Mouse (Mus musculus) CH12.LX (cell line): Measurements from ENCODE around the gene Gpr183. TPM values are rescaled to one million over a fixed set of nuclear protein-coding genes. Genes with fewer than 3 reads are reported as not detected.

Experiments used
- DNase-seq: peaks from one replicate; pipeline ENCODE4 v3.0.0-alpha.2; 2013; ENCODE audit errors: extremely low read depth
- H3K27ac ChIP-seq: 2 replicates; pipeline ENCODE4 v1.5.1; 2012; ENCODE audit warnings: low read depth, mild to moderate bottlenecking, control low read depth, moderate library complexity; ENCODE audit not compliant: insufficient read depth
- H3K27me3 ChIP-seq: replicated peaks from 2 replicates; pipeline ENCODE3; 2012; ENCODE audit warnings: inconsistent platforms
- H3K36me3 ChIP-seq, 2 experiments: replicated peaks in 1 of 2; 2 replicates each; pipeline versions ENCODE3 to v1.6.1; 2012; ENCODE audit warnings: inconsistent platforms in 1 of 2, low read length in 1 of 2, mild to moderate bottlenecking in 1 of 2, mixed read lengths in 1 of 2, moderate library complexity in 1 of 2; ENCODE audit not compliant: control insufficient read depth in 1 of 2, insufficient read depth in 1 of 2
- H3K4me1 ChIP-seq, 2 experiments: 2 replicates each; pipeline ENCODE4 v1.6.1; 2012; ENCODE audit warnings: inconsistent platforms in 1 of 2, moderate library complexity in 1 of 2; ENCODE audit not compliant: insufficient read depth in 2 of 2, control insufficient read depth in 1 of 2
- H3K4me2 ChIP-seq: 2 replicates; pipeline ENCODE4 v1.6.1; 2012; ENCODE audit warnings: low read depth, mild to moderate bottlenecking, control low read depth; ENCODE audit not compliant: poor library complexity, insufficient read depth, severe bottlenecking
- H3K4me3 ChIP-seq, 3 experiments: fragments of 150-350 bp in 1 of 3; sonication (generic) in 1 of 3; replicated peaks in 1 of 3; 2 replicates each; pipeline versions ENCODE3 to v1.5.1; 2011 to 2012; ENCODE audit warnings: low read depth in 2 of 3, low read length in 2 of 3, mild to moderate bottlenecking in 2 of 3, moderate library complexity in 2 of 3, control low read depth in 1 of 3, improper control_type of control experiment in 1 of 3, inconsistent platforms in 1 of 3, mixed read lengths in 1 of 3; ENCODE audit not compliant: poor library complexity in 1 of 3
- H3K79me2 ChIP-seq: replicated peaks from 2 replicates; pipeline ENCODE4 v1.6.1; 2012; ENCODE audit warnings: mild to moderate bottlenecking, moderate library complexity; ENCODE audit not compliant: control insufficient read depth, poor library complexity, insufficient read depth, severe bottlenecking; ENCODE audit errors: extremely low read depth
- H3K9ac ChIP-seq: 2 replicates; pipeline ENCODE4 v1.6.1; 2012; ENCODE audit warnings: low read depth, mild to moderate bottlenecking, control low read depth, moderate library complexity; ENCODE audit not compliant: insufficient read depth
- H3K9me3 ChIP-seq: replicated peaks from 2 replicates; pipeline ENCODE3; 2012; ENCODE audit warnings: low read length, inconsistent platforms, mixed read lengths
- BHLHE40 ChIP-seq: IDR thresholded peaks from 2 replicates; pipeline ENCODE4 v1.6.1; 2011; ENCODE audit warnings: mild to moderate bottlenecking, low read depth, low read length, improper control_type of control experiment
- CHD1 ChIP-seq: IDR thresholded peaks from 2 replicates; pipeline ENCODE4 v1.6.1; 2012; ENCODE audit warnings: low read depth, low read length, improper control_type of control experiment, inconsistent platforms
- CHD2 ChIP-seq: IDR thresholded peaks from 2 replicates; pipeline ENCODE4 v1.6.1; 2011; ENCODE audit warnings: low read length, improper control_type of control experiment
- CTCF ChIP-seq, 2 experiments: IDR thresholded peaks in 1 of 2; conservative IDR thresholded peaks in 1 of 2; 2 replicates each; pipeline ENCODE4 v1.5.1; 2011 to 2012; ENCODE audit warnings: low read depth in 2 of 2, low read length in 2 of 2, improper control_type of control experiment in 1 of 2, inconsistent platforms in 1 of 2, mild to moderate bottlenecking in 1 of 2, moderate library complexity in 1 of 2
- E2F4 ChIP-seq: IDR thresholded peaks from 2 replicates; pipeline ENCODE4 v1.6.1; 2011; ENCODE audit warnings: low read depth, low read length, improper control_type of control experiment; ENCODE audit not compliant: insufficient replicate concordance
- EP300 ChIP-seq: IDR thresholded peaks from 2 replicates; pipeline ENCODE4 v1.6.1; 2011; ENCODE audit warnings: low read length, improper control_type of control experiment
- ETS1 ChIP-seq: conservative IDR thresholded peaks from 2 replicates; pipeline ENCODE4 v1.6.1; 2012; ENCODE audit warnings: low read depth, mild to moderate bottlenecking, inconsistent platforms, low read length, improper control_type of control experiment, moderate library complexity
- GABPA ChIP-seq: IDR thresholded peaks from 2 replicates; pipeline ENCODE4 v1.6.1; 2012; ENCODE audit warnings: low read depth, low read length, improper control_type of control experiment, inconsistent platforms; ENCODE audit not compliant: insufficient replicate concordance
- HCFC1 ChIP-seq: IDR thresholded peaks from 2 replicates; pipeline ENCODE4 v1.6.1; 2012; ENCODE audit warnings: low read depth, mild to moderate bottlenecking, inconsistent platforms, low read length, improper control_type of control experiment
- JUN ChIP-seq: IDR thresholded peaks from 2 replicates; pipeline ENCODE4 v1.6.1; 2011; ENCODE audit warnings: low read depth, mild to moderate bottlenecking, low read length, improper control_type of control experiment, moderate library complexity; ENCODE audit not compliant: insufficient read depth
- KAT2A ChIP-seq: IDR thresholded peaks from 2 replicates; pipeline ENCODE4 v1.6.1; 2012; ENCODE audit warnings: low read length, improper control_type of control experiment, inconsistent platforms; ENCODE audit not compliant: insufficient replicate concordance
- MAZ ChIP-seq: IDR thresholded peaks from 2 replicates; pipeline ENCODE4 v1.6.1; 2012; ENCODE audit warnings: low read depth, mild to moderate bottlenecking, inconsistent platforms, low read length, improper control_type of control experiment, moderate library complexity
- NELFE ChIP-seq: IDR thresholded peaks from 2 replicates; pipeline ENCODE4 v1.6.1; 2011; ENCODE audit warnings: low read depth, low read length, improper control_type of control experiment
- NRF1 ChIP-seq: IDR thresholded peaks from 2 replicates; pipeline ENCODE4 v1.6.1; 2014; ENCODE audit warnings: low read depth, mild to moderate bottlenecking, inconsistent platforms, low read length, improper control_type of control experiment, moderate library complexity
- TCF12 ChIP-seq: IDR thresholded peaks from 2 replicates; pipeline ENCODE4 v1.6.1; 2014; ENCODE audit warnings: low read depth, mild to moderate bottlenecking, inconsistent platforms, low read length, improper control_type of control experiment
- USF1 ChIP-seq: IDR thresholded peaks from 2 replicates; pipeline ENCODE4 v1.6.1; 2014; ENCODE audit warnings: low read depth, mild to moderate bottlenecking, inconsistent platforms, low read length, improper control_type of control experiment
- ZC3H11A ChIP-seq: IDR thresholded peaks from 2 replicates; pipeline ENCODE4 v1.6.1; 2012; ENCODE audit warnings: low read depth, mild to moderate bottlenecking, inconsistent platforms, low read length, improper control_type of control experiment
- ZMIZ1 ChIP-seq: IDR thresholded peaks from 2 replicates; pipeline ENCODE4 v1.6.1; 2012; ENCODE audit warnings: low read depth, mild to moderate bottlenecking, inconsistent platforms, low read length, improper control_type of control experiment
- dilution Hi-C: fragments of 300-500 bp; cut with MboI; formaldehyde crosslinking; loops from 2 replicates; pipeline ENCODE4 v1.14.3; 2020; ENCODE audit warnings: low sequenced_read_pairs; ENCODE audit not compliant: extremely low pct_unique_long_range_greater_than_20kb, extremely low pct_ligation_motif_present
- in situ Hi-C: fragments of 300-500 bp; cut with MboI; formaldehyde crosslinking; loops from 3 replicates; pipeline ENCODE4 v1.14.3; 2019; ENCODE audit warnings: low sequenced_read_pairs, low pct_ligation_motif_present, low pct_unique_long_range_greater_than_20kb, mixed read lengths
- polyA plus RNA-seq: library from polyadenylated mRNA; unstranded; fragments of >175 nt; gene quantifications from 2 replicates; pipeline ENCODE4 v1.2.1, GENCODE M21; 2012; ENCODE audit warnings: low read depth; ENCODE audit not compliant: insufficient read length
- total RNA-seq, 2 experiments: library from RNA; depleted of rRNA; stranded (reverse); fragments of 300-350 nt in 1 of 2; fragments of >200 nt in 1 of 2; gene quantifications; 2 replicates each; pipeline ENCODE4 v1.2.3; 2012 to 2014

Gene Gpr183
- total and polyA plus RNA-seq, 3 experiments, result 3.6 to 16.3 (median 8.3) TPM

- dilution Hi-C loops (no loop called here), in situ Hi-C loops (no loop called here)
- H3K79me2 ChIP-seq, result no peaks in the 10 kb centered on the region; the same call in 1 of the 2 replicates
- H3K4me2 ChIP-seq, result no peak overlapping the region
- H3K4me1 ChIP-seq, result peaks cover 12 to 61% of the 10 kb centered on the region in 2 experiments
- H3K27me3 ChIP-seq, result no peaks in the 10 kb centered on the region
- no peak for DNase-seq
- H3K36me3 ChIP-seq, result peaks cover 2 to 26% of the 10 kb centered on the region in 2 experiments
- H3K4me3 ChIP-seq, result no peak overlapping the region
- no peak overlapping the region for H3K9ac ChIP-seq
- no peaks in the 10 kb centered on the region for H3K9me3 ChIP-seq
- TF ChIP-seq ETS1 (peak; percentile 56), GABPA (no peak), MAZ (no peak), CHD2 (0 out of 2 replicates have a peak, but pooled peaks have one; percentile 18), TCF12 (peak; percentile 10; the same call in 1 of the 2 replicates), EP300 (0 out of 2 replicates have a peak, but pooled peaks have one; percentile 24), BHLHE40 (peak; percentile 25; the same call in 1 of the 2 replicates), KAT2A (no peak), CTCF (conservative IDR thresholded peaks at IDR 0.05 in 1 of 2, IDR thresholded peaks at IDR 0.05 in 1 of 2; ENCODE audit: low read depth in 2 of 2, low read length in 2 of 2) (no peak), HCFC1 (no peak), NELFE (no peak)
- H3K27ac ChIP-seq, result no peak overlapping the region
These were observed 5.4 kb upstream of the Gpr183 start for GRCm38 (mm10) chr14:121970402-121970801.

GRCm38 (mm10) chr14:121967095-121967494, 2.1 kb upstream of the Gpr183 start:
- TF ChIP-seq CHD1 (no peak), NRF1 (no peak), ZMIZ1 (no peak), E2F4 (no peak), CTCF (conservative IDR thresholded peaks at IDR 0.05 in 1 of 2, IDR thresholded peaks at IDR 0.05 in 1 of 2; ENCODE audit: low read depth in 2 of 2, low read length in 2 of 2) (no peak), JUN (no peak), USF1 (no peak), EP300 (no peak), ZC3H11A (no peak)
- Histone ChIP-seq H3K4me2 (no peak overlapping the region), H3K9me3 (no peaks in the 10 kb centered on the region), H3K4me3 (no peak overlapping the region), H3K79me2 (no peaks in the 10 kb centered on the region; the same call in 1 of the 2 replicates), H3K27me3 (no peaks in the 10 kb centered on the region), H3K4me1 (peaks cover 8 to 62% of the 10 kb centered on the region in 2 experiments; a peak in 3 of 4 replicates), H3K27ac (no peak overlapping the region), H3K36me3 (peaks cover 0 to 12% of the 10 kb centered on the region in 2 experiments), H3K9ac (no peak overlapping the region)
- in situ Hi-C loops (loop anchor here (5.0 kb wide), 1 partner anchor 35 kb away; no protein-coding TSS in a partner anchor), dilution Hi-C loops (no loop called here)
- DNase-seq, result no peak
